Mouse (Mus musculus) olfactory bulb, adult 2 months (tissue): ENCODE measurements around the gene Pla1a.

Experiments
- CTCF ChIP-seq: fragments of 200-500 bp; IDR thresholded peaks from 2 replicates; pipeline ENCODE4 v1.5.1; 2012; ENCODE audit warnings: low read depth, mild to moderate bottlenecking, low read length, moderate library complexity; ENCODE audit not compliant: insufficient read depth
- POLR2A ChIP-seq: fragments of 200-500 bp; IDR thresholded peaks from 2 replicates; pipeline ENCODE4 v1.6.1; 2012; ENCODE audit warnings: mild to moderate bottlenecking, low read depth, low read length, moderate library complexity; ENCODE audit not compliant: insufficient read depth

- TF ChIP-seq CTCF (no peak), POLR2A (no peak)
Observed at GRCm38 (mm10) chr16:38387389-38387788, 45.6 kb downstream of the Pla1a start.
